Mouse (Mus musculus): ENCODE data around the gene Siglech. TPM values are rescaled to one million over a fixed set of nuclear protein-coding genes. Genes with fewer than 3 reads are reported as not detected.

The Siglech gene
- total RNA-seq, 2 experiments from 2014 or later = 15.1 to 15.7 TPM

DNA sequence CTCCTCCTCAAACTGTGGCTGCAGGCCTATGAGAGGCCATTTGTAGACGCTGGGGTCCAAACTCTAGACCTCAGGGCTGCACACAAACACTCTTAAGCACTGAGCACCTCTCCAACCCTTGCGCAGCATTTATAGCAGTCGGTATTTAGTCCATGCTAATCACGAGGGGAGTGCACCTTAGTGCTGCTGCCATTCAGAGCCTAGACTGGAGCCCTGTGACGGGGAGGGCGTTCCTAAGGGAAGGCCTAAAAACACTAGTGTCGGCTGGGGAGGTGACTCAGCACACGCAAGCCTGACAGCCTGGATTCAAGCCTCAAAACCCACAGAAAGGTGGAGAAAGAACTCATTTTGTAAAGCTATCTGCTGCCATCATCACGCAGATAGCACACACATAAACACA is 59.6 kb downstream of the Siglech start:
- no peak for DNase-seq (ENCODE audit: low spot score in 2 of 2)
- intact Hi-C loops (cut with DNase I) = no loop called here

Other genes starting within 250 kb of the Siglech start
- gene Tubgcp5, start 26.0 kb downstream of the Siglech start, total RNA-seq (2021) = 10 to 100 TPM; 30.1 to 32.9 TPM
- 10 to 100 TPM; 66.7 to 73.1 TPM for gene Cyfip1, start 73.6 kb downstream of the Siglech start, total RNA-seq (2021)
- 10 to 100 TPM; 60.5 to 63.5 TPM for gene Nipa2, start 194.3 kb downstream of the Siglech start, total RNA-seq (2021)

Measured in left cerebral cortex, postnatal 25 days (tissue).